Mouse (Mus musculus) heart, embryonic 14.5 days (tissue): ENCODE measurements around the gene Nr3c2. TPM values are rescaled to one million over a fixed set of nuclear protein-coding genes. Genes with fewer than 3 reads are reported as not detected.

Experiments used
- ATAC-seq: fragments of 200-750 bp; cut with Nextera tagmentation; 2 replicates; pipeline ENCODE4 v1.8.0; 2017; ENCODE audit warnings: low read depth, moderate TSS enrichment; ENCODE audit not compliant: insufficient number of reproducible peaks, insufficient read depth, low FRiP score
- H3K27ac ChIP-seq, 2 experiments: fragments of 200-500 bp in 1 of 2; fragments of 300-500 bp in 1 of 2; sonication (generic) in 1 of 2; replicated peaks in 1 of 2; 2 replicates each; pipeline ENCODE4 v1.5.1; 2012 to 2014; ENCODE audit warnings: low read depth in 2 of 2, low read length in 2 of 2, control low read depth in 1 of 2, mild to moderate bottlenecking in 1 of 2, mixed read lengths in 1 of 2; ENCODE audit not compliant: control insufficient read depth in 1 of 2, insufficient read depth in 1 of 2
- H3K27me3 ChIP-seq: fragments of 300-500 bp; sonication (generic); 2 replicates; pipeline ENCODE4 v1.6.1; 2014; ENCODE audit warnings: mild to moderate bottlenecking, low read length, control low read depth; ENCODE audit not compliant: control insufficient read depth, insufficient read depth
- H3K36me3 ChIP-seq: fragments of 300-500 bp; sonication (generic); 2 replicates; pipeline ENCODE4 v1.6.1; 2014; ENCODE audit warnings: mild to moderate bottlenecking, control low read depth, low read length, mixed read lengths; ENCODE audit not compliant: control insufficient read depth, insufficient read depth
- H3K4me1 ChIP-seq, 2 experiments: fragments of 200-500 bp in 1 of 2; fragments of 300-500 bp in 1 of 2; sonication (generic) in 1 of 2; 2 replicates each; pipeline ENCODE4 v1.6.1; 2012 to 2014; ENCODE audit warnings: low read length in 2 of 2, control low read depth in 1 of 2, mixed read lengths in 1 of 2; ENCODE audit not compliant: control insufficient read depth in 2 of 2, insufficient read depth in 2 of 2
- H3K4me2 ChIP-seq: fragments of 300-500 bp; sonication (generic); 2 replicates; pipeline ENCODE4 v1.6.1; 2014; ENCODE audit warnings: mild to moderate bottlenecking, low read length
- H3K4me3 ChIP-seq, 2 experiments: fragments of 200-500 bp in 1 of 2; fragments of 300-500 bp in 1 of 2; sonication (generic) in 1 of 2; 2 replicates each; pipeline ENCODE4 v1.5.1; 2012 to 2014; ENCODE audit warnings: low read length in 2 of 2, mild to moderate bottlenecking in 2 of 2, control low read depth in 1 of 2, low read depth in 1 of 2, moderate library complexity in 1 of 2; ENCODE audit not compliant: control insufficient read depth in 1 of 2, insufficient read depth in 1 of 2
- H3K9ac ChIP-seq: fragments of 300-500 bp; sonication (generic); 2 replicates; pipeline ENCODE4 v1.6.1; 2014; ENCODE audit warnings: mild to moderate bottlenecking, low read length
- H3K9me3 ChIP-seq: fragments of 300-500 bp; sonication (generic); 2 replicates; pipeline ENCODE4 v1.6.1; 2016; ENCODE audit warnings: low read length, control low read depth; ENCODE audit not compliant: control insufficient read depth
- WGBS: fragments of 180-500 bp; shearing (Covaris S2); extraction: QIAGEN DNeasy Blood & Tissue Kit; methylation state at CpG from one replicate; pipeline ENCODE4 v1.1.7; 2014; 5-methylcytosine and 5-hydroxymethylcytosine counted together
- polyA plus RNA-seq: library from polyadenylated mRNA; unstranded; fragments of >200 nt; fragmentation: Nextera tagmentation; extraction: Ambion mirVana; gene quantifications from 2 replicates; pipeline ENCODE4 v1.2.1, GENCODE M21; 2014

Nr3c2 gene
- polyA plus RNA-seq, 1 experiment from 2014 or later = 7.4 TPM

GRCm38 (mm10) chr8:76900155-76901141 lies 1.2 kb downstream of the Nr3c2 start:
- H3K36me3 ChIP-seq = no peaks in the 10 kb centered on the region
- H3K9me3 ChIP-seq = no peaks in the 10 kb centered on the region
- no peak for ATAC-seq
- peak overlapping the region; percentile 100 for H3K4me2 ChIP-seq
- under 1% methylated on average over 58 of the region's 58 CpGs for WGBS
- peak overlapping the region; percentile 79 for H3K9ac ChIP-seq
- H3K4me3 ChIP-seq = peak overlapping the region; percentile 58 to 79
- 0 out of 4 replicates have a peak overlapping the region, but pooled peaks of 1 of the 2 experiments have one; percentile 6 for H3K27ac ChIP-seq
- H3K27me3 ChIP-seq = peaks cover 6% of the 10 kb centered on the region; the same call in 1 of the 2 replicates
- H3K4me1 ChIP-seq = peaks cover 2 to 11% of the 10 kb centered on the region in 2 experiments; a peak in 2 of 4 replicates

GRCm38 (mm10) chr8:76901430-76902204 lies 2.4 kb downstream of the Nr3c2 start:
- ATAC-seq = peak; percentile 96
- Histone ChIP-seq H3K9ac (peak overlapping the region; percentile 79), H3K4me3 (peak overlapping the region; percentile 58 to 79), H3K4me2 (peak overlapping the region; percentile 100), H3K36me3 (no peaks in the 10 kb centered on the region), H3K9me3 (no peaks in the 10 kb centered on the region), H3K27ac (no peak overlapping the region), H3K4me1 (peaks cover 2 to 11% of the 10 kb centered on the region in 2 experiments; a peak in 2 of 4 replicates), H3K27me3 (peaks cover 6% of the 10 kb centered on the region; the same call in 1 of the 2 replicates)
- WGBS = under 1% methylated on average over 39 of the region's 41 CpGs

- peak overlapping the region; percentile 66 to 79 for H3K4me3 ChIP-seq
- WGBS = 2% methylated on average over 34 of the region's 35 CpGs
- H3K9me3 ChIP-seq = no peaks in the 10 kb centered on the region
- H3K27ac ChIP-seq = no peak overlapping the region
- H3K4me2 ChIP-seq = peak overlapping the region; percentile 100
- peak overlapping the region; percentile 77 for H3K9ac ChIP-seq
- peaks cover 4% of the 10 kb centered on the region; the same call in 1 of the 2 replicates for H3K27me3 ChIP-seq
- no peak for ATAC-seq
- no peaks in the 10 kb centered on the region for H3K36me3 ChIP-seq
- H3K4me1 ChIP-seq = peaks cover 2 to 11% of the 10 kb centered on the region in 2 experiments; a peak in 2 of 4 replicates
Observed at GRCm38 (mm10) chr8:76902205-76903078, 3.2 kb downstream of the Nr3c2 start.

GRCm38 (mm10) chr8:76911206-76911605 lies 12.0 kb downstream of the Nr3c2 start:
- no peaks in the 10 kb centered on the region for H3K27me3 ChIP-seq
- no peaks in the 10 kb centered on the region for H3K36me3 ChIP-seq
- H3K27ac ChIP-seq = no peak overlapping the region
- H3K9me3 ChIP-seq = no peaks in the 10 kb centered on the region
- ATAC-seq = no peak
- H3K4me2 ChIP-seq = no peak overlapping the region
- no peaks in the 10 kb centered on the region for H3K4me1 ChIP-seq
- H3K4me3 ChIP-seq = no peak overlapping the region
- H3K9ac ChIP-seq = no peak overlapping the region

GRCm38 (mm10) chr8:76912678-76913077 lies 13.4 kb downstream of the Nr3c2 start:
- no peak overlapping the region for H3K27ac ChIP-seq
- ATAC-seq = no peak
- H3K4me3 ChIP-seq = no peak overlapping the region
- H3K9ac ChIP-seq = no peak overlapping the region
- no peaks in the 10 kb centered on the region for H3K4me1 ChIP-seq
- H3K9me3 ChIP-seq = no peaks in the 10 kb centered on the region
- H3K27me3 ChIP-seq = no peaks in the 10 kb centered on the region
- no peak overlapping the region for H3K4me2 ChIP-seq
- no peaks in the 10 kb centered on the region for H3K36me3 ChIP-seq
- WGBS = 83% methylated on average over 3 of the region's 3 CpGs

GRCm38 (mm10) chr8:76913207-76913606 lies 14.0 kb downstream of the Nr3c2 start:
- Histone ChIP-seq H3K4me2 (no peak overlapping the region), H3K27ac (no peak overlapping the region), H3K4me3 (no peak overlapping the region), H3K27me3 (no peaks in the 10 kb centered on the region), H3K9me3 (no peaks in the 10 kb centered on the region), H3K36me3 (no peaks in the 10 kb centered on the region), H3K9ac (no peak overlapping the region), H3K4me1 (no peaks in the 10 kb centered on the region)
- WGBS = 82% methylated on average over 4 of the region's 4 CpGs
- ATAC-seq = no peak

GRCm38 (mm10) chr8:76915260-76915659 lies 16.0 kb downstream of the Nr3c2 start:
- H3K9me3 ChIP-seq = no peaks in the 10 kb centered on the region
- H3K4me1 ChIP-seq = no peaks in the 10 kb centered on the region
- H3K9ac ChIP-seq = no peak overlapping the region
- no peak for ATAC-seq
- whole genome bisulfite sequencing = 83% methylated on average over 2 of the region's 2 CpGs
- H3K4me3 ChIP-seq = no peak overlapping the region
- H3K36me3 ChIP-seq = no peaks in the 10 kb centered on the region
- H3K4me2 ChIP-seq = no peak overlapping the region
- no peaks in the 10 kb centered on the region for H3K27me3 ChIP-seq
- H3K27ac ChIP-seq = no peak overlapping the region
